Mouse (Mus musculus) heart, embryonic 13.5 days (tissue): ENCODE measurements around the gene Ccdc93. TPM values are rescaled to one million over a fixed set of nuclear protein-coding genes. Genes with fewer than 3 reads are reported as not detected.

Experiments used
- ATAC-seq: fragments of 200-750 bp; cut with Nextera tagmentation; 2 replicates; pipeline ENCODE4 v1.8.0; 2017; ENCODE audit warnings: moderate TSS enrichment; ENCODE audit not compliant: insufficient number of reproducible peaks, low FRiP score, low TSS enrichment; ENCODE audit errors: extremely low read depth
- H3K27ac ChIP-seq: fragments of 300-500 bp; sonication (generic); replicated peaks from 2 replicates; pipeline ENCODE4 v1.5.1; 2015; ENCODE audit warnings: moderate library complexity, mild to moderate bottlenecking, inconsistent platforms
- H3K27me3 ChIP-seq: fragments of 300-500 bp; sonication (generic); replicated peaks from 2 replicates; pipeline ENCODE4 v1.6.1; 2015; ENCODE audit warnings: mild to moderate bottlenecking, inconsistent platforms
- H3K36me3 ChIP-seq: fragments of 300-500 bp; sonication (generic); 2 replicates; pipeline ENCODE4 v1.6.1; 2015; ENCODE audit warnings: mild to moderate bottlenecking, inconsistent platforms
- H3K4me1 ChIP-seq: fragments of 300-500 bp; sonication (generic); 2 replicates; pipeline ENCODE4 v1.6.1; 2015; ENCODE audit warnings: inconsistent platforms
- H3K4me2 ChIP-seq: fragments of 300-500 bp; sonication (generic); 2 replicates; pipeline ENCODE4 v1.6.1; 2015; ENCODE audit warnings: inconsistent platforms, mild to moderate bottlenecking, moderate library complexity
- H3K4me3 ChIP-seq: fragments of 300-500 bp; sonication (generic); 2 replicates; pipeline ENCODE4 v1.5.1; 2015; ENCODE audit warnings: moderate library complexity, mild to moderate bottlenecking, inconsistent platforms
- H3K9ac ChIP-seq: fragments of 300-500 bp; sonication (generic); 2 replicates; pipeline ENCODE4 v1.6.1; 2015; ENCODE audit warnings: inconsistent platforms, mild to moderate bottlenecking, moderate library complexity
- H3K9me3 ChIP-seq: fragments of 300-500 bp; sonication (generic); 2 replicates; pipeline ENCODE4 v1.6.1; 2016; ENCODE audit warnings: inconsistent platforms
- WGBS: fragments of 180-500 bp; shearing (Covaris S2); methylation state at CpG from one replicate; pipeline ENCODE4 v1.1.7; 2015; ENCODE audit warnings: mixed read lengths; 5-methylcytosine and 5-hydroxymethylcytosine counted together
- polyA plus RNA-seq: library from polyadenylated mRNA; unstranded; fragments of >200 nt; fragmentation: Nextera tagmentation; extraction: Ambion mirVana; gene quantifications from 2 replicates; pipeline ENCODE4 v1.2.1, GENCODE M21; 2015

Ccdc93 gene
- polyA plus RNA-seq, 1 experiment from 2014 or later = 6.3 TPM

GRCm38 (mm10) chr1:121398986-121399881 is 31.6 kb upstream of the Ccdc93 start:
- no peak overlapping the region for H3K27ac ChIP-seq
- no peak overlapping the region for H3K4me3 ChIP-seq
- no peaks in the 10 kb centered on the region for H3K36me3 ChIP-seq
- ATAC-seq = no peak
- peaks cover 16% of the 10 kb centered on the region for H3K4me1 ChIP-seq
- 63% methylated on average over 14 of the region's 14 CpGs for WGBS
- no peaks in the 10 kb centered on the region for H3K9me3 ChIP-seq
- H3K27me3 ChIP-seq = 0 out of 2 replicates have a peak, but pooled peaks cover 2% of the 10 kb centered on the region
- H3K4me2 ChIP-seq = no peak overlapping the region
- H3K9ac ChIP-seq = no peak overlapping the region

DNA sequence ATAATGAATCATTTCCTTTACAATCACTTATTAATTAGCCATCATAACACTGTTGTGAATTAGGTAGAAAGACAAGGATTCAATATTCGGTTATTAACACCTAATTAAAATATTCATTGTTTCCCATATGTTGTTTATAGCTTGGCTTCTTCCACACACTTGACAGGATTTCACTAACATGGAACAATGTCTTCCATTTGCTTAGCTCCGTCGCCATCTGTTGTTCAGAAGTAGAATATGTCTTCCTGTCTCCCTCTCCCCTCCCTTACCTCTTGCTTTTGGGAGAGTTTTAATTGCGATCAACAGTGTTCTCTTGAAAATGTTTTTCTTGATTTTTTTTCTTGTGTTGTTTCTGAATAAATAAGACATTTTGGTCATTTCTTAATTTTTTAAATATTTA is 30.6 kb upstream of the Ccdc93 start:
- Histone ChIP-seq H3K4me1 (peaks cover 6% of the 10 kb centered on the region), H3K9ac (no peak overlapping the region), H3K27ac (no peak overlapping the region), H3K4me2 (no peak overlapping the region), H3K36me3 (no peaks in the 10 kb centered on the region), H3K4me3 (no peak overlapping the region), H3K9me3 (no peaks in the 10 kb centered on the region), H3K27me3 (0 out of 2 replicates have a peak, but pooled peaks cover 2% of the 10 kb centered on the region)
- WGBS = 31% methylated on average over 4 of the region's 4 CpGs
- no peak for ATAC-seq

DNA sequence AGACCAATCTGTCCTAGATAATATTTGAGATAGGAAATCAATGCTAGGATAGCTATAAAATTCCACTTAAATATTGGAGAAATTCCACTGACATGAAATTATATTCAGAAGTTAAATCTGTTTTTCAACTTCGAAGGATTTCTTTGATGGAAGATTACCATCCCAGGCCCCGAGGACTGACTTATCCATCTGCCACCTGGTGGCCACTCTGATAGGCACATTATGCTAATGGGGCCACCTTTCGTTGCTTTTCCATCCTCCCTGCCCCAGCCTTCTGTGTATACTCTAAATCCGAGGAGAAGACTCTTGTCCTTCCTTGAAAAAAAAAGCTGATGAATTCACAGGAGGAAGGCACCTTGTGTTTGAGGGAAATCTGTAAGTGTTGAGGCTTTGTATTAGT is 11.8 kb upstream of the Ccdc93 start:
- 35% methylated on average over 4 of the region's 4 CpGs for WGBS
- ATAC-seq = no peak

DNA sequence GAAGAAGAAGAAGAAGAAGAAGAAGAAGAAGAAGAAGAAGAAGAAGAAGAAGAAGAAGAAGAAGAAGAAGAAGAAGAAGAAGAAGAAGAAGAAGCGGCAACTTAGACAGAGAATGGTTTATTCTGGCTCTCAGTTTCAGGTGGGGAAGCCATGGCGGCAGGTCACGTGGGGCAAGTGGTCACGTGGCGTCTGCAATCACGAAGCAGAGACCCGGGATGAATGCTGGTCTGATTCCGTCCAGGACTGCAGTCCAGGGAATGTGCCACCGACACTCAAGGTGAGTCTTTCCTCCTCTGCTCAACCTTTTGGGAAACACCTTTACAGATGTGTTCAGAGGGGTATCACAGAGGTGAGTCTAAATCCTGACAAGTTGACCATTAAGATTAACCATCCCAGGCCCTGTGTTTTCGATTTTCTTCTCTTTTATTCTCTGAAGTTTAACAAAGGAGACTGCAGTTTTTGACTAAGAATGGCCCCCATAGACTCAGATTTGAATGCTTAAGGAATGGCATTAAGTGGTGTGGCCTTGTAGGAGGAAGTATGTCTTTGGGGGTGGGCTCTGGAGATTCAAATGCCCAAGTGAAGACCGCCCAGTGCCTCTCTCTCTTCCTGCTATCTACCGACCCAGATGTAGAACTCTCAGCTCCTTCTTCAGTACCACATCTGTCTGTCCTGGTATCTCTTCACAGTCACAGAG is 11.1 kb upstream of the Ccdc93 start:
- H3K4me3 ChIP-seq = no peak overlapping the region
- 71% methylated on average over 12 of the region's 12 CpGs for WGBS
- H3K4me1 ChIP-seq = no peaks in the 10 kb centered on the region
- no peak overlapping the region for H3K27ac ChIP-seq
- no peak overlapping the region for H3K4me2 ChIP-seq
- no peak overlapping the region for H3K9ac ChIP-seq
- H3K27me3 ChIP-seq = peaks cover 4% of the 10 kb centered on the region; the same call in 1 of the 2 replicates
- H3K36me3 ChIP-seq = no peaks in the 10 kb centered on the region
- ATAC-seq = no peak
- no peaks in the 10 kb centered on the region for H3K9me3 ChIP-seq

More for the DNA sequence above, 11.8 kb upstream of the Ccdc93 start:
- H3K4me2 ChIP-seq = no peak overlapping the region
- H3K27ac ChIP-seq = no peak overlapping the region
- H3K9ac ChIP-seq = no peak overlapping the region
- H3K4me3 ChIP-seq = no peak overlapping the region
- H3K4me1 ChIP-seq = no peaks in the 10 kb centered on the region
- peaks cover 4% of the 10 kb centered on the region; the same call in 1 of the 2 replicates for H3K27me3 ChIP-seq
- H3K36me3 ChIP-seq = no peaks in the 10 kb centered on the region
- no peaks in the 10 kb centered on the region for H3K9me3 ChIP-seq

DNA sequence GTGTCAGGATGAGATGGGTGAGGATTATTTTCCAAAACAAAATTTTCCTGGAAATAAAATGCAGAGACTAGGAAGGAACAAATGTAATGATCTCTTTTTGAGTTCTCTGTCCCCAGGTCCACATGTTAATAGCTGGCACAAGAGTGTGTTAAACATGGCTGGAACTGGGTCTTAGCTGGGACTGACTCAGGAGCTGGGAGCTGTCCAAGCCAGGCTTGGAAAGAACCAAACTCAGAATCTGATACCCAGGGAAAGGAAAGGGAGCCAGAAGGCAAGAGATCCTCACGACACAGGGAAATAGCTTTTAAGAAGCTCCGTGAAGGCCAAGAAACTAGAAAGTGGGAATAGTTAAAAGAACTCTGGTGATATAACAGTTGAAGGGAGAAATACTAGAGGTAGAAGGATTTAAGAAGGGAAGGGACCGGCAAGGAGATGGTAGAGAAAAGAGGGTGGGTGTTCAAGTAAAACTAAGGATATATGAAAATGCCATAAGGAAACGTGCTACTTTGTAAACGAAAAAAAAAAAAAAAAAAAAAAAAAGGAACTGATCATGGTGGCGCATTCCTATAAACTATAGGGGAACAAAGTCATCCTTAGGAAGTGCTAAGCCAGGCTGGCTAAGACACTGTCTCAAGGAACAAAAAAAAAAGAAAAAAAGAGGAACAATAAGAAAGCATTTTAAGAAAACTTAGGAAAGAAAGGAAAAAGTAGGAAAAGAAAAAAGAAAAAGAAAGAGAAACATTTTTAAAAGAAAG is 489 bp upstream of the Ccdc93 start:
- Histone ChIP-seq H3K4me3 (peak overlapping the region; percentile 72), H3K27ac (no peak overlapping the region), H3K9ac (peak overlapping the region; percentile 45; the same call in 1 of the 2 replicates), H3K27me3 (no peaks in the 10 kb centered on the region), H3K9me3 (no peaks in the 10 kb centered on the region), H3K4me2 (peak overlapping the region; percentile 86), H3K4me1 (peaks cover 15% of the 10 kb centered on the region), H3K36me3 (0 out of 2 replicates have a peak, but pooled peaks cover 3% of the 10 kb centered on the region)
- 23% methylated on average over 6 of the region's 6 CpGs for WGBS
- ATAC-seq = no peak

DNA sequence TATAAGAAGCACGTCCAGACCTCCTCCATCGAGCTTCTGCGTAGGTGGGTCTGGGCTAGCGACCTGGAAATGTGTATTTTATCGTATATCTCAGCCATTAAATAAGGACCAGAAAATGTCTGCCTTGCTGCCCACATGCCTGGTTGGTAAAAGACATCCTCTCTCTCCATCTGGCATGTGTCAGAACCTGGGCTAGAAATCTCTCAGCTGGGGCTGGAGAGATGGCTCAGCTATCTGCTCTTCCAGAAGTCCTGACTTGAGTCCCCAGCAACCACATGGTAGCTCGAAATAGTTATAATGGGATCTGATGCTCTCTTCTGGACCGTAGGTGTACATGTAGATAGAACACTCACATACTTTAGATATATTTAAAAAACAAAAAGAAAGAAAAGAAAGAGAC is 5.1 kb downstream of the Ccdc93 start:
- WGBS = 82% methylated on average over 7 of the region's 7 CpGs
- no peak overlapping the region for H3K4me3 ChIP-seq
- H3K9ac ChIP-seq = no peak overlapping the region
- H3K27ac ChIP-seq = no peak overlapping the region
- H3K4me2 ChIP-seq = no peak overlapping the region
- no peaks in the 10 kb centered on the region for H3K9me3 ChIP-seq
- ATAC-seq = no peak
- H3K27me3 ChIP-seq = no peaks in the 10 kb centered on the region
- peaks cover 9% of the 10 kb centered on the region for H3K4me1 ChIP-seq
- H3K36me3 ChIP-seq = peaks cover 49% of the 10 kb centered on the region

GRCm38 (mm10) chr1:121440535-121441381 is 9.9 kb downstream of the Ccdc93 start:
- no peak overlapping the region for H3K27ac ChIP-seq
- no peak overlapping the region for H3K4me3 ChIP-seq
- H3K4me1 ChIP-seq = no peaks in the 10 kb centered on the region
- no peak overlapping the region for H3K9ac ChIP-seq
- no peaks in the 10 kb centered on the region for H3K27me3 ChIP-seq
- H3K4me2 ChIP-seq = no peak overlapping the region
- H3K9me3 ChIP-seq = no peaks in the 10 kb centered on the region
- ATAC-seq = no peak
- H3K36me3 ChIP-seq = peaks cover 88% of the 10 kb centered on the region
- 57% methylated on average over 13 of the region's 13 CpGs for WGBS

- Histone ChIP-seq H3K4me3 (no peak overlapping the region), H3K27me3 (no peaks in the 10 kb centered on the region), H3K4me2 (no peak overlapping the region), H3K4me1 (no peaks in the 10 kb centered on the region), H3K36me3 (peaks cover 93% of the 10 kb centered on the region), H3K9ac (no peak overlapping the region), H3K27ac (no peak overlapping the region), H3K9me3 (no peaks in the 10 kb centered on the region)
- ATAC-seq = no peak
- 86% methylated on average over 6 of the region's 6 CpGs for WGBS
Observed at GRCm38 (mm10) chr1:121444147-121444546, 13.3 kb downstream of the Ccdc93 start.

- no peaks in the 10 kb centered on the region for H3K9me3 ChIP-seq
- H3K4me2 ChIP-seq = no peak overlapping the region
- peaks cover 2% of the 10 kb centered on the region; the same call in 1 of the 2 replicates for H3K4me1 ChIP-seq
- WGBS = 86% methylated on average over 10 of the region's 10 CpGs
- H3K4me3 ChIP-seq = no peak overlapping the region
- no peak overlapping the region for H3K9ac ChIP-seq
- H3K27ac ChIP-seq = no peak overlapping the region
- no peak for ATAC-seq
- peaks cover 93% of the 10 kb centered on the region for H3K36me3 ChIP-seq
- H3K27me3 ChIP-seq = no peaks in the 10 kb centered on the region
Observed at GRCm38 (mm10) chr1:121447216-121447615, 16.4 kb downstream of the Ccdc93 start.

DNA sequence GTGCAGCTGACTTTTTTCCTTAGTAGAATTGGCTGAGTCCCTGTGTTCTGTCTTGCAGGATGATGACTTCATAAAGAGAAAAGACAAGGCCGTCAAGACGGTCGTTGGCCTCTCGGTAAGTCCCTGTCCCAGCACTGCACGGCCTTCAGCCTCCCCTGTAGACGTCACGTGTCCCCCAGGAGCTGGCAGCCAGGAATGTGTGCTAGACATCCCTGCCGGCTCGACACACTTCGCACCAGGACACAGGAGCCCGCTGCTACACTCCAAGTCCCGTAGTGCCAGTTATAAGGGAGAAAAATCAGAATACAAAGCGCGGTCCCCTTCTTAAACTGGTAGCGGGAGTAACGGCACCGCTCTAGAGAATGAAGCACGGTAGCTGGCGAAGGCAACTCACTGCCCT is 17.3 kb downstream of the Ccdc93 start:
- Histone ChIP-seq H3K4me2 (no peak overlapping the region), H3K4me1 (peaks cover 10% of the 10 kb centered on the region; the same call in 1 of the 2 replicates), H3K27me3 (no peaks in the 10 kb centered on the region), H3K9me3 (no peaks in the 10 kb centered on the region), H3K36me3 (peaks cover 91% of the 10 kb centered on the region), H3K9ac (no peak overlapping the region), H3K27ac (no peak overlapping the region), H3K4me3 (no peak overlapping the region)
- WGBS = 90% methylated on average over 19 of the region's 19 CpGs
- ATAC-seq = no peak
